Mouse (Mus musculus) duodenum, adult 2 months (tissue): Measurements from ENCODE around the gene Cacna1b. TPM values are rescaled to one million over a fixed set of nuclear protein-coding genes. Genes with fewer than 3 reads are reported as not detected.

Source experiments
- polyA plus RNA-seq: library from polyadenylated mRNA; depleted of rRNA; stranded (reverse); fragments of >200 nt; gene quantifications from 2 replicates; pipeline ENCODE4 v1.2.3, GENCODE M21; 2012; ENCODE audit warnings: low replicate concordance; rRNA removed

Gene Cacna1b
- polyA plus RNA-seq, result 2.7 and 10.0 TPM in 2 replicates

GRCm38 (mm10) chr2:24763115-24763557, at the start of gene Cacna1b:
Cacna1b (minus strand) TSS chr2:24763152.

Other genes with a start within 250 kb of the Cacna1b start
- 23.9 and 28.4 TPM in 2 replicates for gene Ehmt1, start 156.5 kb upstream of the Cacna1b start, polyA plus RNA-seq
- 202 and 206 TPM in 2 replicates for gene Arrdc1, start 172.1 kb upstream of the Cacna1b start, polyA plus RNA-seq
- gene Zmynd19, start 186.6 kb upstream of the Cacna1b start, polyA plus RNA-seq, result 2.6 and 3.9 TPM in 2 replicates
- 3.8 and 4.7 TPM in 2 replicates for gene Dph7, start 199.2 kb upstream of the Cacna1b start, polyA plus RNA-seq
- 20.6 and 22.1 TPM in 2 replicates for gene Mrpl41, start 211.9 kb upstream of the Cacna1b start, polyA plus RNA-seq
- gene Pnpla7, start 212.9 kb upstream of the Cacna1b start, polyA plus RNA-seq, result 3.6 and 9.5 TPM in 2 replicates